10 mouse cellular contexts compared by ENCODE assay signal in genomic region chr14:80247575-80247974, GRCm38 (mm10).
A peak's percentile ranks its signal among the peaks of the same experiment; 100 is the strongest.
DNase-seq lines count a peak whose midpoint lies in the region; ATAC-seq lines count a peak whose summit lies in the region.
"Had no signal": no experiment of that assay in that cellular context is flagged by ENCODE, and none has a peak within 500 bp of the region (broad histone marks: within the 10 kb centered on the region; RNA-seq: fewer than 3 reads in every experiment).

No protein-coding gene starts in this region.

- no peaks in the 10 kb centered on the region for H3K9me3 ChIP-seq in hindbrain, embryonic 16.5 days (ENCODE audit: control insufficient read depth, low read length)
- H3K9me3 ChIP-seq in hindbrain, embryonic 10.5 days: no peaks in the 10 kb centered on the region
- no peaks in the 10 kb centered on the region for H3K9me3 ChIP-seq in heart, embryonic 16.5 days (replicated peaks; ENCODE audit: control insufficient read depth, low read length)
- H3K9me3 ChIP-seq in neural tube, embryonic 15.5 days (replicated peaks): no peaks in the 10 kb centered on the region

- no peaks in the 10 kb centered on the region for H3K36me3 ChIP-seq in hindbrain, embryonic 16.5 days (ENCODE audit: control insufficient read depth, insufficient read depth, low read length)
- H3K36me3 ChIP-seq in hindbrain, embryonic 10.5 days: no peaks in the 10 kb centered on the region
- no peaks in the 10 kb centered on the region for H3K36me3 ChIP-seq in heart, embryonic 16.5 days (ENCODE audit: control insufficient read depth, insufficient read depth)
- no peaks in the 10 kb centered on the region for H3K36me3 ChIP-seq in neural tube, embryonic 15.5 days
- H3K36me3 ChIP-seq: G1E had no signal

- no peaks in the 10 kb centered on the region for H3K27me3 ChIP-seq in hindbrain, embryonic 16.5 days (replicated peaks; ENCODE audit: control insufficient read depth, insufficient read depth, low read length)
- no peaks in the 10 kb centered on the region for H3K27me3 ChIP-seq in hindbrain, embryonic 10.5 days (ENCODE audit: insufficient read depth, poor library complexity, severe bottlenecking)
- H3K27me3 ChIP-seq in heart, embryonic 16.5 days (ENCODE audit: control insufficient read depth, insufficient read depth, low read length): no peaks in the 10 kb centered on the region
- H3K27me3 ChIP-seq in neural tube, embryonic 15.5 days (replicated peaks): no peaks in the 10 kb centered on the region

- 72% methylated on average over 2 of the region's 2 CpGs for WGBS in hindbrain, embryonic 16.5 days
- WGBS in hindbrain, embryonic 10.5 days: 94% methylated on average over 2 of the region's 2 CpGs
- 68% methylated on average over 2 of the region's 2 CpGs for WGBS in heart, embryonic 16.5 days
- WGBS in neural tube, embryonic 15.5 days: 87% methylated on average over 2 of the region's 2 CpGs

- DNase-seq in hindbrain, embryonic 10.5 days (ENCODE audit: low spot score): no peak
- DNase-seq in cerebellum, adult 8-10 months: peak; percentile 74
- DNase-seq in left cerebral cortex, postnatal 4 days: peak; percentile 89
- DNase-seq in thymus, postnatal 14 days: no peak
- DNase-seq in adrenal gland, postnatal 4 days (ENCODE audit: low spot score in 2 of 2): no peak
- DNase-seq: embryo, embryonic 11 days had no signal

- no peak overlapping the region for H3K4me2 ChIP-seq in hindbrain, embryonic 16.5 days (ENCODE audit: low read length)
- no peak overlapping the region for H3K4me2 ChIP-seq in heart, embryonic 16.5 days (ENCODE audit: low read depth, low read length)
- no peak overlapping the region for H3K4me2 ChIP-seq in neural tube, embryonic 15.5 days

- peak; percentile 85 for ATAC-seq in hindbrain, embryonic 16.5 days
- peak; percentile 69 for ATAC-seq in heart, embryonic 16.5 days (replicated peaks; ENCODE audit: extremely low read depth, insufficient read depth, low FRiP score)
- ATAC-seq in neural tube, embryonic 15.5 days (ENCODE audit: low FRiP score): no peak

- no peak overlapping the region for H3K9ac ChIP-seq in hindbrain, embryonic 16.5 days (ENCODE audit: low read depth, low read length)
- H3K9ac ChIP-seq in heart, embryonic 16.5 days (ENCODE audit: low read length): no peak overlapping the region
- no peak overlapping the region for H3K9ac ChIP-seq in neural tube, embryonic 15.5 days (replicated peaks)

- H3K27ac ChIP-seq in hindbrain, embryonic 16.5 days (ENCODE audit: low read depth, low read length): no peak overlapping the region
- no peak overlapping the region for H3K27ac ChIP-seq in hindbrain, embryonic 10.5 days
- no peak overlapping the region for H3K27ac ChIP-seq in heart, embryonic 16.5 days (ENCODE audit: low read length)
- no peak overlapping the region for H3K27ac ChIP-seq in neural tube, embryonic 15.5 days (replicated peaks)

- intact Hi-C loops in left cerebral cortex, postnatal 4 days (cut with DNase I): no loop called here

- no peaks in the 10 kb centered on the region for H3K4me1 ChIP-seq in hindbrain, embryonic 16.5 days (ENCODE audit: control insufficient read depth, insufficient read depth, low read depth, low read length)
- H3K4me1 ChIP-seq in hindbrain, embryonic 10.5 days (replicated peaks): no peaks in the 10 kb centered on the region
- H3K4me1 ChIP-seq in heart, embryonic 16.5 days (ENCODE audit: control insufficient read depth, insufficient read depth, low read length): 0 out of 2 replicates have a peak, but pooled peaks cover 2% of the 10 kb centered on the region
- no peaks in the 10 kb centered on the region for H3K4me1 ChIP-seq in neural tube, embryonic 15.5 days

- no peak overlapping the region for H3K4me3 ChIP-seq in hindbrain, embryonic 16.5 days (ENCODE audit: low read length)
- no peak overlapping the region for H3K4me3 ChIP-seq in hindbrain, embryonic 10.5 days
- no peak overlapping the region for H3K4me3 ChIP-seq in heart, embryonic 16.5 days (ENCODE audit: low read length)
- no peak overlapping the region for H3K4me3 ChIP-seq in neural tube, embryonic 15.5 days (replicated peaks)

Comparison
In these comparisons a context has a peak if more than half of its experiments do, and no peak if none do; other contexts are left out.
1. DNase-seq: peak in cerebellum, adult 8-10 months (single experiment) and left cerebral cortex, postnatal 4 days (single experiment); none in hindbrain, embryonic 10.5 days (single experiment), thymus, postnatal 14 days (single experiment) and adrenal gland, postnatal 4 days (0 of 2).